Mouse (Mus musculus) forebrain, embryonic 11.5 days (tissue): ENCODE data around the gene Mlxipl. TPM values are rescaled to one million over a fixed set of nuclear protein-coding genes. Genes with fewer than 3 reads are reported as not detected.

Experiments
- ATAC-seq: fragments of 200-750 bp; cut with Nextera tagmentation; replicated peaks from 2 replicates; pipeline ENCODE4 v1.8.0; 2017; ENCODE audit warnings: moderate TSS enrichment; ENCODE audit not compliant: low FRiP score
- DNase-seq: peaks from one replicate; pipeline ENCODE4 v3.0.0-alpha.2; 2017; ENCODE audit warnings: low spot score
- H3K27ac ChIP-seq: fragments of 300-500 bp; sonication (generic); 2 replicates; pipeline ENCODE4 v1.5.1; 2014; ENCODE audit warnings: low read depth, low read length
- H3K27me3 ChIP-seq: fragments of 300-500 bp; sonication (generic); 2 replicates; pipeline ENCODE4 v1.6.1; 2014; ENCODE audit warnings: mild to moderate bottlenecking, low read length, mixed read lengths; ENCODE audit not compliant: control insufficient read depth, insufficient read depth
- H3K36me3 ChIP-seq: fragments of 300-500 bp; sonication (generic); 2 replicates; pipeline ENCODE4 v1.6.1; 2014; ENCODE audit warnings: mild to moderate bottlenecking, low read length, moderate library complexity, mixed read lengths; ENCODE audit not compliant: control insufficient read depth, insufficient read depth
- H3K4me1 ChIP-seq: fragments of 300-500 bp; sonication (generic); replicated peaks from 2 replicates; pipeline ENCODE4 v1.6.1; 2014; ENCODE audit warnings: low read length, mixed read lengths; ENCODE audit not compliant: control insufficient read depth, insufficient read depth
- H3K4me2 ChIP-seq: fragments of 300-500 bp; sonication (generic); 2 replicates; pipeline ENCODE4 v1.6.1; 2014; ENCODE audit warnings: low read depth, mild to moderate bottlenecking, low read length, moderate library complexity, mixed read lengths; ENCODE audit not compliant: severe bottlenecking
- H3K4me3 ChIP-seq: fragments of 300-500 bp; sonication (generic); 2 replicates; pipeline ENCODE4 v1.5.1; 2014; ENCODE audit warnings: low read depth, low read length
- H3K9ac ChIP-seq: fragments of 300-500 bp; sonication (generic); 2 replicates; pipeline ENCODE4 v1.6.1; 2014; ENCODE audit warnings: low read length
- H3K9me3 ChIP-seq: fragments of 300-500 bp; sonication (generic); 2 replicates; pipeline ENCODE4 v1.6.1; 2016; ENCODE audit warnings: low read length, mixed read lengths; ENCODE audit not compliant: control insufficient read depth
- WGBS: fragments of 180-500 bp; shearing (Covaris S2); extraction: QIAGEN DNeasy Blood & Tissue Kit; methylation state at CpG from one replicate; pipeline ENCODE4 v1.1.7; 2014; 5-methylcytosine and 5-hydroxymethylcytosine counted together
- polyA plus RNA-seq: library from polyadenylated mRNA; unstranded; fragments of >200 nt; fragmentation: Nextera tagmentation; extraction: Ambion mirVana; gene quantifications from 2 replicates; pipeline ENCODE4 v1.2.1, GENCODE M21; 2014

The Mlxipl gene
- polyA plus RNA-seq, 1 experiment from 2014 or later: 2.4 TPM

GRCm38 (mm10) chr5:135175086-135175485, 85.4 kb downstream of the Mlxipl start:
- no peak overlapping the region for H3K4me3 ChIP-seq
- H3K9ac ChIP-seq: no peak overlapping the region
- DNase-seq (no peak), ATAC-seq (no peak)
- no peaks in the 10 kb centered on the region for H3K27me3 ChIP-seq
- H3K27ac ChIP-seq: no peak overlapping the region
- H3K36me3 ChIP-seq: peaks cover 7% of the 10 kb centered on the region; the same call in 1 of the 2 replicates
- H3K9me3 ChIP-seq: no peaks in the 10 kb centered on the region
- H3K4me1 ChIP-seq: no peaks in the 10 kb centered on the region
- H3K4me2 ChIP-seq: no peak overlapping the region

DNA sequence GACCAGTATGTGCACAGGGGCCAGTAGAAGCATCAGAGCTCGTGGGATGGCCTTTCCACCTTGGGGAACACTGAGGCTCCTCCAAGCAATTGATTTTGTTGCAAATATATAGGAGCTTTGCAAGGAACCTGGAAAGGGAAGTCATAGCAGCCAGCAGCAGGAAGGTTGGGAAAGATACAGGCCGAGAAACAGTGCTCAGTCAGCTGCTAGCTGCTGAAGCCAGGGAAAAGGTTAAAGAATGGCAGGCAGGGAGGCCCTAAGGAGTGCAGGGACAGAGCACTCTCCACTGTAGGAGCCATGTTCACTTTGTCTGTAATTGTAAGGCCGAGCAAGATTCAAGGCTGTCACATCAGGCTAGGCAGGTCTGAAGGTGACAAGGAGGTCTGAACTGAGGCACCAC, 88.8 kb downstream of the Mlxipl start:
- Histone ChIP-seq H3K4me2 (no peak overlapping the region), H3K27ac (no peak overlapping the region), H3K9me3 (no peaks in the 10 kb centered on the region), H3K27me3 (no peaks in the 10 kb centered on the region), H3K4me3 (no peak overlapping the region), H3K4me1 (no peaks in the 10 kb centered on the region), H3K36me3 (peaks cover 19% of the 10 kb centered on the region), H3K9ac (no peak overlapping the region)
- DNase-seq (no peak), ATAC-seq (no peak)
- 80% methylated on average over 3 of the region's 3 CpGs for WGBS

DNA sequence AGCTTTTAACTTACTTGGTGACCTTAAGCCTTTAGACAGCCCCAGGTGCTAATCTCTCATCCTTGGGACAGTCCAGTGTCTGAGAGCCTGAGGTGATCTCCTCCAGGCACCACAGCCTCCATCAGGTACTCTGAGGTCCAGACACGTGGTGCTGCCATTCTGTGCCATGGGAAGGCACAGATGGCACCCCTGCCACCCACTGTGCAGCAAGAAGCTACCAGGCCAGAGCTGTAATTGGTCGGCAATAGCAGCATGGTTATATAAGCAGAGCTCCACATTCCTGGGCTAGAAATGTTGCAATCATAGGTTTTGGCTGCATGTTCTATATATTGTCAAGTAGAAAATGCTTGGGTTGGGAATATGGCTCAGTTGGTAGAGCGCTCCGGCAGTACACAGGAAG, 89.3 kb downstream of the Mlxipl start:
- Histone ChIP-seq H3K36me3 (peaks cover 19% of the 10 kb centered on the region), H3K4me3 (no peak overlapping the region), H3K4me1 (no peaks in the 10 kb centered on the region), H3K27ac (no peak overlapping the region), H3K4me2 (no peak overlapping the region), H3K9me3 (no peaks in the 10 kb centered on the region), H3K9ac (no peak overlapping the region), H3K27me3 (no peaks in the 10 kb centered on the region)
- no peak for DNase-seq
- ATAC-seq: no peak
- WGBS: 89% methylated on average over 4 of the region's 4 CpGs

DNA sequence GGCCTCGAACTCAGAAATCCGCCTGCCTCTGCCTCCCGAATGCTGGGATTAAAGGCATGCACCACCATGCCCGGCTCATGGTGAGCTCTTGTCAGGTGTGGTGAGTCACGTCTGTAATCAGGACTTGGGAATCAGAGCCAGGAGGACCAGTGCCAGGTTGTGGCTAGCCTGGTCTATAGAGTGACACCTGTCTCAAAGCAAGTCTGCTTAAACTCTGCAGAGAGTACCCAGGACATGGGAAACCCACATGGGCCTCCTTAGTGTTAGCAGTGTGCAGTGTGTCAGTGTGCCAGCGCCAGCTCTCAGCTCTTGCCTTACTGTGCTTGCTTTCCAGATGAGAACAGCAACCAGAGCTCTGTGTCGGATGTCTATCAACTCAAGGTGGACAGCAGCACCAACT, 89.9 kb downstream of the Mlxipl start:
- no peak overlapping the region for H3K27ac ChIP-seq
- DNase-seq (no peak), ATAC-seq (no peak)
- H3K36me3 ChIP-seq: peaks cover 19% of the 10 kb centered on the region
- H3K4me1 ChIP-seq: no peaks in the 10 kb centered on the region
- no peak overlapping the region for H3K4me3 ChIP-seq
- no peaks in the 10 kb centered on the region for H3K9me3 ChIP-seq
- H3K27me3 ChIP-seq: no peaks in the 10 kb centered on the region
- WGBS: 89% methylated on average over 7 of the region's 7 CpGs
- H3K4me2 ChIP-seq: no peak overlapping the region
- H3K9ac ChIP-seq: no peak overlapping the region

GRCm38 (mm10) chr5:135180796-135181195, 91.1 kb downstream of the Mlxipl start:
- DNase-seq (no peak), ATAC-seq (no peak)
- Histone ChIP-seq H3K4me2 (no peak overlapping the region), H3K9me3 (no peaks in the 10 kb centered on the region), H3K27me3 (no peaks in the 10 kb centered on the region), H3K9ac (no peak overlapping the region), H3K27ac (no peak overlapping the region), H3K4me1 (no peaks in the 10 kb centered on the region), H3K36me3 (peaks cover 19% of the 10 kb centered on the region), H3K4me3 (no peak overlapping the region)
- 96% methylated on average over 14 of the region's 14 CpGs for WGBS

- ATAC-seq (no peak), DNase-seq (no peak)
- Histone ChIP-seq H3K9ac (no peak overlapping the region), H3K36me3 (peaks cover 19% of the 10 kb centered on the region), H3K27me3 (no peaks in the 10 kb centered on the region), H3K4me3 (no peak overlapping the region), H3K27ac (no peak overlapping the region), H3K4me2 (no peak overlapping the region), H3K9me3 (no peaks in the 10 kb centered on the region), H3K4me1 (no peaks in the 10 kb centered on the region; the same call in 1 of the 2 replicates)
- WGBS: 77% methylated on average over 6 of the region's 6 CpGs
Observed at GRCm38 (mm10) chr5:135181776-135182175, 92.1 kb downstream of the Mlxipl start.

- 62% methylated on average over 8 of the region's 8 CpGs for WGBS
- no peak overlapping the region for H3K27ac ChIP-seq
- peaks cover 19% of the 10 kb centered on the region for H3K36me3 ChIP-seq
- no peaks in the 10 kb centered on the region for H3K27me3 ChIP-seq
- no peak overlapping the region for H3K4me3 ChIP-seq
- H3K4me2 ChIP-seq: no peak overlapping the region
- DNase-seq (no peak), ATAC-seq (no peak)
- no peaks in the 10 kb centered on the region; the same call in 1 of the 2 replicates for H3K4me1 ChIP-seq
- H3K9ac ChIP-seq: no peak overlapping the region
- H3K9me3 ChIP-seq: no peaks in the 10 kb centered on the region
Observed at GRCm38 (mm10) chr5:135183131-135183861, 93.6 kb downstream of the Mlxipl start.

GRCm38 (mm10) chr5:135185016-135185415, 95.3 kb downstream of the Mlxipl start:
- no peak for DNase-seq
- Histone ChIP-seq H3K4me1 (peaks cover 7% of the 10 kb centered on the region), H3K27ac (no peak overlapping the region), H3K4me3 (no peak overlapping the region), H3K36me3 (peaks cover 12% of the 10 kb centered on the region), H3K4me2 (no peak overlapping the region), H3K9ac (no peak overlapping the region), H3K27me3 (no peaks in the 10 kb centered on the region), H3K9me3 (no peaks in the 10 kb centered on the region)
- no peak for ATAC-seq
- WGBS: 96% methylated on average over 3 of the region's 3 CpGs

DNA sequence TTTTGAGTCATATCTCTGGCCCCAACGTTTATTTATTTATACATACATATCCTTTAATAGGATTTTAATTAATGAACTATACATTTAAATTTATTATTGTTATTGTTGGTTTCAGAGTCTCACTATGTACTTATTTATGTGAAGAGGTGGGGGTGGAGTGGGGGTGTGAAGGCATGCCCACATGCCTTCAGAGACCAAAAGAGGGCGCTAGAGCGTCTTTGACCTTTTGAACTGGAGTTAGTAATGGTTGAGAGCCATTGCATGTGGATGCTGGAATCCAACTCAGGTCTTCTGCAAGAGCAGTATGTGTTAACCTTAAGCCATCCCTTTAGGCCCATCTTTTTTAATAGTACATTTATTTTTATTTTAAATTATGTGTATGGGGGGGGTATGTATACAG, 95.9 kb downstream of the Mlxipl start:
- DNase-seq (no peak), ATAC-seq (no peak)
- Histone ChIP-seq H3K4me3 (no peak overlapping the region), H3K9ac (no peak overlapping the region), H3K4me1 (peaks cover 7% of the 10 kb centered on the region), H3K9me3 (no peaks in the 10 kb centered on the region), H3K27me3 (no peaks in the 10 kb centered on the region), H3K36me3 (peaks cover 7% of the 10 kb centered on the region), H3K27ac (no peak overlapping the region), H3K4me2 (no peak overlapping the region)
- 27% methylated on average over 3 of the region's 3 CpGs for WGBS
